Mouse (Mus musculus): ENCODE results near the gene Clcn2.

Gene Clcn2

DNA sequence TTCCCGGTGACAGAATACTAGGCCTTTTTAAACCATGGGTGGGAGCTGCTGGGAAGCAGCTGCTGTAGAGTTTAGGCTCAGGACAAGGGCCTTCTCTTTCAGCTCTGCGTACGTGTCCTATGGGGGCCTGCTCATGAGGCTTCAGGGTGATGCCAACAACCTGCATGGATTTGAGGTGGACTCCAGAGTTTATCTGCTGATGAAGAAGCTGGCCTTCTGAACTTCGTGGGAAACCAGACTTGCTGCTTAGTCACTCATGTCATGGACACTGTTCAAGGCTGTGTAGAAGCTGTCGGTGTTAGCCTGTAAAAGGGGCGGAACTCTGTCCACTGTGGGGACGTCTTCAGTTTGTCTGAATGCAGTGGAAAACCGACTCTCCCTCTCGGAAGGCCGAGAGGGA lies 4.3 kb upstream of the Clcn2 start:
- no peak for DNase-seq

GRCm38 (mm10) chr16:20717978-20718670 lies 578 bp upstream of the Clcn2 start:
- DNase-seq, result no peak

DNA sequence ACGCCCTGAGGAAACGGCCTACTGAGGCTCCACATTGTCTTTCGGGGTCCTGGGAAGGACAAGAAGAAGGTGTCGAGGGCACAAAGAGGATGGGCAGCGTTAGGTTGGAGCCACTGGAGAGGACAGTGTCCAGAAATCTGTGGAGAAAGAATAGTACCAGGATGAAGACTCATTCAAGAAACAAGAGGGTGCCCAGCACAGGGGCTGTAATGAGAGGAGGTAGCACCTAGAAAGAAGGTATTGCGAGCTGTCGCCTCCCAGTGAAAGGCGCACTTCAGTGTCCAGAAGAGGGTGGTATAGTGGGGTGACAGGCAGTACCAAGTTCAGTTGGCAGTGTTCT lies 735 bp downstream of the Clcn2 start:
- no peak for DNase-seq

GRCm38 (mm10) chr16:20715976-20716840 lies 1.3 kb downstream of the Clcn2 start:
- DNase-seq, result peak; percentile 91

DNA sequence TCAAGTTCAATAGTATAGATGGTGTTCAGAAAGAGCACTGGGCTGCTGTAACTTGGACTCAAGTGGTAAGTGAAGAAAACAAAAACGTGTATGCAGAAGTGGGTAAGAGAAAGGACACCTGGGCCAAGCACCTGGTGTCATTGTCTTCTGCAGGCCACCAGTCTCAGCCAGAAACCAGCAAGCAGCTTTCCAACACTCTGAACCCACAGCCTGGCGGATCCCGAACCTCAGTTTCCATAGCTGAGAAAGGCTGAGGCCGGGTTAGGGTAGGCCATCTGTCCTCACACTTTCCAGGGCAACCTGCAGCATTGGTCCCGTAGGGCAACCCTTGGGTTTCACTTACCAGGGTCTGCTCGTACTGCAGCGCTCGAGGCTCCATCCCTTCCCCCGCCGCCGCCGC lies 2.0 kb downstream of the Clcn2 start:
- DNase-seq, result no peak

DNA sequence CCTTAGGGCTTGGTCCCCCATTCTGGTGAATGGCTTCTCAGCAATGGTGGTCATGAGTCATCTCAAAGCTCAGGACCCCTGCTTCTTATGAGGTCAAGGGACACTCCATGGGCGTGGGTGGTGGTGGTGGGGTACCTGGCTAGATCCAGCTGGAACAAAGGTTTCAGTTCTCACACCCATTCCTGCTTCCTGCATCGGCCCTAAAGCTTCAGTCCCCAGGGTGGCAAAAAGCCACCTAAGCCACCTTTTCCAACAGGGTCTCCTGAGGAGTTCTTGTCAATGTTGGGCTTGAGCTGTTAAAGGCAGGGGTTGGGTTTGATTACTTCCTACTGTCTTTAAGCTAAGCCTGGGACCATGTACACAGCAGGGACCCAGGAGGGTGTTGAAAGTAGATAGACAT lies 2.4 kb downstream of the Clcn2 start:
- DNase-seq, result no peak

- DNase-seq, result no peak
Observed at GRCm38 (mm10) chr16:20714307-20715080, 3.1 kb downstream of the Clcn2 start.

DNA sequence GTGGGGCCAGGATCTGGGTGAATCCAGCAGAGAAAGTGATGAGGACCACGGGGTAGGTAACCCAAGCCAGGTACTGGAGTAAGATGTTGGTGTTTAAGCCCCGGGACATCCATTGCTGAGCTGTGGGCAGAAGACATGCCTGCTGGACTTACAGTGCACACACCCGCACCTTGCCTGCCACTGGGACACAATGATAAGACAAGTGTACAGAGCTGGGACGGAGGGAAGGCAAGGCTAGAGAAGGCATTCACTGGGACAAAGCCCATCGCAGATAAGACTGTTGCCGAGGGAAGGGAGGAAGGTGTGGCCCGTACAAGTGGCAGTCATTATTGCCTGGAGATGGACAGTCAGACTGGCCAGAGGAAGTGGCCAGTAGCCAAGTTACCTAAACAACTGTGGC lies 4.7 kb downstream of the Clcn2 start:
- DNase-seq, result no peak

GRCm38 (mm10) chr16:20712190-20712589 lies 5.4 kb downstream of the Clcn2 start:
- no peak for DNase-seq

- no peak for DNase-seq
Observed at GRCm38 (mm10) chr16:20710810-20711209, 6.7 kb downstream of the Clcn2 start.

DNA sequence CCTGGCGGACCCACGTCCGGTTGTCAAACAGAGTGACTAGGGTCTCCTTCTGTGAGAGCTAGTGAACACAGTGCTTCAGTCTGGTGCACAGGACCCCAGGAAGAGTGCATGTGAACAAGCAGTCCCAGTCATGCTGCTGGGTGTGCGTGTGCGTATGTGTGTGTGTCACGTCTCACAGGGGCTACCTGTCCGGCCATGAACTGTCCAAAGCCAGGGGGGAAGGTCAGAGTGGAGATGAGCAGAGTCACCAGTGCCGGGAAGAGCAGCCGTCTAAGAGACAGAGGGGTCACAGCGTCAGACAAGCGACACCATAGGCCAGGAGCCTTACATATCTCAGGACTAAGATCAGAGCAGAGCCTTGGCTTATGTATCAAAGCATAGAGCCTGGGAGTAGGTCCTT lies 7.2 kb downstream of the Clcn2 start:
- DNase-seq, result no peak

DNA sequence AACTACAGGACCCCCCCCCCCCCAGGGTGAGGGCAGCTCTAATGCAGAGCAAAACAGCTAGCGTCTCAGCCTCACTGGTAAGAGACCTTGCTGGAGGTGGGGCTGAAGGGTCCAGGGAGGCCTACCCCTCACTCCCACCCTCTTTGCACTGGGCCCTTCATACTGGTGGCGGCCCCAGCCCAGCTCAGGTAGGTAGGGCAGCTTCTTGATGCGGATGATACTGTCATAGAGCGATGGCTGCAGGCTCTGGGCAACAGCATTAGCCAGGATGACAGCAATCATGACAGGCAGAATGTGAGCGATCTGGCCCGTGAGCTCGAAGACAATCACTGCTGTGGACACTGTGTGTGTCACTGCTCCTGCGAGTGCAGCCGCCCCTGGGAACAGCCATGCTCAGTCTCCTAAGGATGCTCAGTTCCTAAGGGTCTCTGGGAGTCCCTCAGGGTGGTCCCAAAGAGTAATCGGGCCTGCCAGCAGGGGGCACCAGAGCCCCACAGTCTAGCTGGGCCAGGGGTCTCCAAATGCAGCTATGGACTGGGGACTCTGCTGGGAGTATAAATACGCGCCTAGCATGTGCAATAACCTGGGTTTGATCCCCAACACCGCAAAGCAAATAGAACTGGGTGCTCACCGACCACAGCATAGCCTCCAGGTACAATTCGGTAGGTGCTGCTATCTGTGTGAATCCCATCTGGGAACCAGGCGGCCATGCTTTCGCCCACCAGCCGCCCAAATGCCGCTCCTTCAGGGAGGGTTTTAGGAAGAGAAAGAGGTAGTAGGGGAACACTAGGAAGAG lies 8.4 kb downstream of the Clcn2 start:
- peak; percentile 25 for DNase-seq

DNA sequence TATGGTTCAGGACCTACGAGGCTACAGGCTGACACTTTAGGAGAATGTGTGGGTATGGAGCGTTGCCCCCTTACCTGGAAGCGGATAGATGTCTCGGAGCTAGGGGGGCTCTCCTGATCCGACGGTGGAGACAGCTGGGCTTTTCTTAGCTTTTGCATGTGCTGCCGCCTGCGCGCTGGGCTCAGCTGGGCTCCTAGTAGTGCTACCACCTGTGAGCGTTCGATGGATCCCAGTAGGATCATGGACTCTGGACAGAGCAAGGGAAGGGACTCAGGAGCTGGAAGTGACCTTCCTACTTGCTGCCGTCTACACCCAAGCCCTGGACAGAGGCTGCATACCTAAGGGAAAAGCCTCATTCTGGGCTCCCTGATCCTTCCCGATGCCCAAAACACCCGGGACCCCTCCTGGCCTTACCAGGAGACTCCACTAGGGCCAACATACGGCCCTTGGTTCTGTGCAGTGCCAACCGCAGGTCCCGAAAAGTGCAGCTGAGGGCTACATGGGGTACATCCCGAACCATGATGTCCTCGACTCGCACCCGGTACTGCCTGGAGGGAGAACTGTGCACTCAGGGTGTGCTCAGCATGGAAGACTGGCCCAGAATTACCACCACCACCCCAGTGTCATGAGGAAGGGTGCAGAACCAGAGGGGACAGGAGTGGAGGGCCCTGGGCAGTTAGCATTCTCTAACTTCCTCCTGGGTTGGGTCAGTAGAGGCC lies 9.2 kb downstream of the Clcn2 start:
- DNase-seq, result no peak

DNA sequence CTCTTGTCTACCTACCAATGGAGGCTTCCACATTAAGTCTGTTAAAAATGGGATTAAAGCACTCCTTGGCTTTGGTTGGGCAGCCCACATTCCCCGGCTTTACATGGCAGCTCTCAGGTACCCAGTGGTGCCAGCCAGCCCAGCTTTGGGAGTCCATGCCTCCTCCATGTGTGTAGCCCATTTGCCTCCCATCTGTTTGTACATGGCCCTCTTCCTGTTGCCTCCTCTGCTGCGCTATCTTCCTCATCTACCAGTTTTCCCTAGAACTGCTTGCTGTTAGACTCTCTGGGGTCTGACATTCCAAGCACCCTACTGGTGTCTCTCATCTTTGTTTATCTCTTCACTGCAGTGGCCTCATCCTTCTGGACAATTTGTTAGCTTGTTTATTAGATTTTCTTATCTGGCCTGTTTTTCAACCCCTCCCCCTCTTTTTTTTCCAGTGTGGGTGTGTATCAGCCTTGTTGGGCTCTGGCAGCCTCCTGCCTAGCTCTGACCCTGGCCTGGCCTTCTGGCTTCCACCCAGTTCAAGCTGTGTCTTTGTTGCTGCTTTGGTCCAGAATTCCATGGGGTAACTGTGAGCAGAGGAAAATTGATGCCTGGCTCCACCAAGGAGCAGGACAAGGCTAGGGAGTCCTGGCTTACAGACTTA lies 11.0 kb downstream of the Clcn2 start:
- no peak for DNase-seq

GRCm38 (mm10) chr16:20705786-20706185 lies 11.8 kb downstream of the Clcn2 start:
- no peak for DNase-seq

DNA sequence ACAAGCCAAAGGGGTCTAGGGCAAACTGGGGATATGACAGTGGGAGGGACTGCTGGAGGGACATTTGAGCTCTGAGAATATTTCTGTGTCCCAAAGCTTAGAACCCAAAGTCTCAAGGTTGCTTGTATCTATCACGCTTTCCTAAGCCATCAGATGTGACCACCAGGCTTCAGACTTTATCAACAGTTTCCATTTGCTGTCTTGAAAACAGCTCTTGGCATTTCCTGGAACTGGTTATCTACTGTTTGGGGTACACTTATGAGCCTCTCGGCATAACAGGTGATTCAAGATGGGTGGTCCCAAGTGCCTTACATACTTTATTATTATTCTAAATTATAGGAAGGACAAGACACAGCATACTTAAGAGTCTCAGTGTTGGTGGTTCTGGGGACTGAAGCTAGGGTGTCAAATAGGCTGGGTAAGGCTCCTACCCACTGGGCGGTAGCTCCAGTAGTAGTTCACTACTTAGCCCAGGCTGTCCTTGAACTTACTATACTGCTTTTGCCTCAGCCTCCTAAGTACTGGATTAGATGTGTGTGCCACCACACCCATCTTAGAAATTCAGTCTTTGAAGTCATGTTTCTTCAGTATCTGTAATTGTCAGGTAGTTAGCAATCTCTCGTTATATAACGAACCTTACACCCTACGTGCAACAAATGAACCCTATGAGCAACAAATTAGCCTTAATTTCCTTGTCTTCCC lies 13.7 kb downstream of the Clcn2 start:
- DNase-seq, result no peak

- DNase-seq, result no peak
Observed at GRCm38 (mm10) chr16:20703071-20703470, 14.5 kb downstream of the Clcn2 start.

- DNase-seq, result peak; percentile 70
Observed at GRCm38 (mm10) chr16:20702522-20702893, 15.0 kb downstream of the Clcn2 start.

- no peak for DNase-seq
Observed at GRCm38 (mm10) chr16:20701729-20702521, 15.6 kb downstream of the Clcn2 start.

- no peak for DNase-seq
Observed at GRCm38 (mm10) chr16:20701316-20701715, 16.2 kb downstream of the Clcn2 start.

Measured in kidney, adult 18-20 months (tissue).